19 mouse cellular contexts compared by ENCODE assay signal in genomic region chr7:73306728-73307127, GRCm38 (mm10).
DNase-seq lines count a peak whose midpoint lies in the region; ATAC-seq lines count a peak whose summit lies in the region.
"Had no signal": no experiment of that assay in that cellular context is flagged by ENCODE, and none has a peak within 500 bp of the region (broad histone marks: within the 10 kb centered on the region; RNA-seq: fewer than 3 reads in every experiment).

No protein-coding gene starts in this region.

- H3K4me2 ChIP-seq in hindbrain, embryonic 11.5 days (replicated peaks; ENCODE audit: low read depth, low read length), result no peak overlapping the region
- no peak overlapping the region for H3K4me2 ChIP-seq in hindbrain, embryonic 16.5 days (ENCODE audit: low read length)
- no peak overlapping the region for H3K4me2 ChIP-seq in neural tube, embryonic 11.5 days (ENCODE audit: low read depth)
- H3K4me2 ChIP-seq: hindbrain, embryonic 14.5 days had no signal

- DNase-seq in embryo, embryonic 10 days (ENCODE audit: low spot score), result peak; percentile 29
- DNase-seq in embryo, embryonic 10.5 days (ENCODE audit: low spot score), result no peak
- peak; percentile 43 for DNase-seq in hindbrain, embryonic 11.5 days (ENCODE audit: low spot score)
- DNase-seq in ZHBTc4 (ENCODE audit: low read depth, low spot score), result peak; percentile 23
- DNase-seq in neural tube, embryonic 11.5 days (ENCODE audit: low spot score), result peak; percentile 53
- no peak for DNase-seq in frontal cortex, postnatal 14 days (ENCODE audit: low spot score in 2 of 2)
- DNase-seq: cerebellum, adult 8-10 months; gastrocnemius, postnatal 10 days; heart, adult 2 months; kidney, postnatal 36 days; layer of hippocampus, adult 9-11 months; liver, postnatal 0 days; thymus, postnatal 25 days had no signal

- WGBS in hindbrain, embryonic 11.5 days, result 42% methylated on average over 5 of the region's 5 CpGs
- WGBS in hindbrain, embryonic 16.5 days, result 42% methylated on average over 5 of the region's 5 CpGs
- 57% methylated on average over 5 of the region's 5 CpGs for whole genome bisulfite sequencing in neural tube, embryonic 11.5 days

- ATAC-seq in hindbrain, embryonic 11.5 days (ENCODE audit: low FRiP score), result no peak
- no peak for ATAC-seq in hindbrain, embryonic 16.5 days
- ATAC-seq in neural tube, embryonic 11.5 days (ENCODE audit: insufficient read depth, low FRiP score, low TSS enrichment), result no peak
- ATAC-seq: intestine, embryonic 16.5 days; liver, postnatal 0 days had no signal

- H3K36me3 ChIP-seq in hindbrain, embryonic 11.5 days (ENCODE audit: control insufficient read depth, insufficient read depth, low read length), result no peaks in the 10 kb centered on the region
- no peaks in the 10 kb centered on the region for H3K36me3 ChIP-seq in hindbrain, embryonic 16.5 days (ENCODE audit: control insufficient read depth, insufficient read depth, low read length)
- no peaks in the 10 kb centered on the region for H3K36me3 ChIP-seq in neural tube, embryonic 11.5 days (ENCODE audit: control insufficient read depth, insufficient read depth, low read length)
- H3K36me3 ChIP-seq: G1E; limb, embryonic 10.5 days had no signal

- H3K4me3 ChIP-seq in hindbrain, embryonic 11.5 days (ENCODE audit: low read depth, low read length), result no peak overlapping the region
- H3K4me3 ChIP-seq in hindbrain, embryonic 16.5 days (ENCODE audit: low read length), result no peak overlapping the region
- no peak overlapping the region for H3K4me3 ChIP-seq in neural tube, embryonic 11.5 days (ENCODE audit: low read depth, low read length)
- H3K4me3 ChIP-seq: heart, adult 2 months; limb, embryonic 10.5 days; megakaryocyte, embryonic 14.5 days had no signal

- H3K9ac ChIP-seq in hindbrain, embryonic 11.5 days (ENCODE audit: low read depth, low read length), result no peak overlapping the region
- no peak overlapping the region for H3K9ac ChIP-seq in hindbrain, embryonic 16.5 days (ENCODE audit: low read depth, low read length)
- H3K9ac ChIP-seq in neural tube, embryonic 11.5 days (ENCODE audit: low read length), result no peak overlapping the region
- H3K9ac ChIP-seq: hindbrain, embryonic 14.5 days; liver, postnatal 0 days had no signal

- H3K4me1 ChIP-seq in hindbrain, embryonic 11.5 days (replicated peaks; ENCODE audit: control insufficient read depth, insufficient read depth, low read length), result peaks cover 16% of the 10 kb centered on the region
- H3K4me1 ChIP-seq in hindbrain, embryonic 16.5 days (ENCODE audit: control insufficient read depth, insufficient read depth, low read depth, low read length), result peaks cover 15% of the 10 kb centered on the region
- peaks cover 39% of the 10 kb centered on the region for H3K4me1 ChIP-seq in neural tube, embryonic 11.5 days (ENCODE audit: control insufficient read depth, insufficient read depth, low read length)
- H3K4me1 ChIP-seq: megakaryocyte, embryonic 14.5 days had no signal

- H3K27me3 ChIP-seq in hindbrain, embryonic 11.5 days (ENCODE audit: control insufficient read depth, insufficient read depth, low read length), result no peaks in the 10 kb centered on the region
- H3K27me3 ChIP-seq in hindbrain, embryonic 16.5 days (replicated peaks; ENCODE audit: control insufficient read depth, insufficient read depth, low read length), result no peaks in the 10 kb centered on the region
- H3K27me3 ChIP-seq in neural tube, embryonic 11.5 days (ENCODE audit: control insufficient read depth, insufficient read depth, low read length), result no peaks in the 10 kb centered on the region

- H3K9me3 ChIP-seq in hindbrain, embryonic 11.5 days (ENCODE audit: control insufficient read depth, low read length), result no peaks in the 10 kb centered on the region
- no peaks in the 10 kb centered on the region for H3K9me3 ChIP-seq in hindbrain, embryonic 16.5 days (ENCODE audit: control insufficient read depth, low read length)
- H3K9me3 ChIP-seq in neural tube, embryonic 11.5 days (ENCODE audit: control insufficient read depth, low read length), result no peaks in the 10 kb centered on the region
- H3K9me3 ChIP-seq: limb, embryonic 10.5 days; megakaryocyte, embryonic 14.5 days had no signal

- no peak overlapping the region for H3K27ac ChIP-seq in hindbrain, embryonic 11.5 days (ENCODE audit: low read depth, low read length)
- H3K27ac ChIP-seq in hindbrain, embryonic 16.5 days (ENCODE audit: low read depth, low read length), result no peak overlapping the region
- H3K27ac ChIP-seq in neural tube, embryonic 11.5 days (ENCODE audit: low read depth, low read length), result no peak overlapping the region
- H3K27ac ChIP-seq: heart, adult 2 months; limb, embryonic 10.5 days had no signal

Comparison
In these comparisons a context has a peak if more than half of its experiments do, and no peak if none do; other contexts are left out.
1. DNase-seq: peak in embryo, embryonic 10 days (single experiment), hindbrain, embryonic 11.5 days (single experiment), ZHBTc4 (single experiment) and neural tube, embryonic 11.5 days (single experiment); none in embryo, embryonic 10.5 days (single experiment) and frontal cortex, postnatal 14 days (0 of 2).